Mouse (Mus musculus) frontal cortex, adult (tissue): ENCODE measurements around the gene Atg7.

Experiments used
- ATAC-seq: cut with Nextera tagmentation; 2 replicates; pipeline ENCODE4 v1.9.2; 2017; ENCODE audit warnings: mild to moderate bottlenecking, moderate library complexity, mixed read lengths; ENCODE audit not compliant: low TSS enrichment

Atg7 gene

GRCm38 (mm10) chr6:114735054-114735453, 92.2 kb downstream of the Atg7 start:
- no peak for ATAC-seq

GRCm38 (mm10) chr6:114736355-114736754, 93.5 kb downstream of the Atg7 start:
- no peak for ATAC-seq

GRCm38 (mm10) chr6:114737181-114737580, 94.3 kb downstream of the Atg7 start:
- ATAC-seq: no peak

- ATAC-seq: peak; percentile 64
These were observed 95.2 kb downstream of the Atg7 start for GRCm38 (mm10) chr6:114737931-114738759.

- no peak for ATAC-seq
These were observed 95.8 kb downstream of the Atg7 start for GRCm38 (mm10) chr6:114738760-114739112.

- ATAC-seq: no peak
These were observed 99.5 kb downstream of the Atg7 start for GRCm38 (mm10) chr6:114742209-114743003.

GRCm38 (mm10) chr6:114743126-114743525, 100.2 kb downstream of the Atg7 start:
- no peak for ATAC-seq

- ATAC-seq: no peak
These were observed 100.9 kb downstream of the Atg7 start for GRCm38 (mm10) chr6:114743845-114744244.

- no peak for ATAC-seq
These were observed 103.6 kb downstream of the Atg7 start for GRCm38 (mm10) chr6:114746439-114746974.

- no peak for ATAC-seq
These were observed 105.5 kb downstream of the Atg7 start for GRCm38 (mm10) chr6:114748419-114748818.

- no peak for ATAC-seq
These were observed 106.0 kb downstream of the Atg7 start for GRCm38 (mm10) chr6:114748882-114749281.

- ATAC-seq: no peak
These were observed 115.9 kb downstream of the Atg7 start for GRCm38 (mm10) chr6:114758795-114759194.

- ATAC-seq: no peak
These were observed 123.4 kb downstream of the Atg7 start for GRCm38 (mm10) chr6:114766314-114766713.

- no peak for ATAC-seq
These were observed 124.8 kb downstream of the Atg7 start for GRCm38 (mm10) chr6:114767710-114768109.

GRCm38 (mm10) chr6:114770337-114770736, 127.4 kb downstream of the Atg7 start:
- ATAC-seq: no peak

GRCm38 (mm10) chr6:114771502-114771901, 128.6 kb downstream of the Atg7 start:
- ATAC-seq: peak; percentile 90

GRCm38 (mm10) chr6:114775210-114775609, 132.3 kb downstream of the Atg7 start:
- ATAC-seq: no peak

GRCm38 (mm10) chr6:114777872-114778271, 135.0 kb downstream of the Atg7 start:
- no peak for ATAC-seq

- ATAC-seq: no peak
These were observed 135.8 kb downstream of the Atg7 start for GRCm38 (mm10) chr6:114778650-114779049.

GRCm38 (mm10) chr6:114780583-114780982, 137.7 kb downstream of the Atg7 start:
- ATAC-seq: no peak

- peak; percentile 50 for ATAC-seq
These were observed 138.7 kb downstream of the Atg7 start for GRCm38 (mm10) chr6:114781415-114782240.

- ATAC-seq: 0 out of 2 replicates have a peak, but pooled peaks have one; percentile 20
These were observed 139.6 kb downstream of the Atg7 start for GRCm38 (mm10) chr6:114782486-114782885.
